Mouse (Mus musculus) left cerebral cortex, postnatal 4 days (tissue): Measurements from ENCODE around the gene Pola2. TPM values are rescaled to one million over a fixed set of nuclear protein-coding genes. Genes with fewer than 3 reads are reported as not detected.

Source experiments
- DNase-seq: peaks from one replicate; pipeline ENCODE4 v3.0.0-alpha.2; 2022
- intact Hi-C: fragments of 180-260 bp; cut with DNase I; formaldehyde crosslinking; loops from one replicate; pipeline ENCODE4 v1.15.1; 2025
- total RNA-seq, 2 experiments: library from RNA; stranded (reverse); gene quantifications; 2 replicates each; pipeline ENCODE4 v1.2.3; 2021

Gene Pola2
- 10 to 100 TPM; 14.3 to 16.4 TPM for total RNA-seq

GRCm38 (mm10) chr19:5963883-5964562 is at the start of gene Pola2:
Gene Pola2, minus strand, starts transcription at chr19:5964202.
- peak; percentile 90 for DNase-seq
- intact Hi-C loops, result loop anchor here (10.0 kb wide), 1 partner anchor 81 kb away; the partner anchor contains the start of gene Syvn1

- intact Hi-C loops, result no loop called here
- DNase-seq, result no peak
These were observed 49.7 kb upstream of the Pola2 start for GRCm38 (mm10) chr19:6013691-6014090.

- intact Hi-C loops, result no loop called here
- no peak for DNase-seq
These were observed 45.1 kb upstream of the Pola2 start for GRCm38 (mm10) chr19:6009137-6009536.

- intact Hi-C loops, result no loop called here
- no peak for DNase-seq
These were observed 43.0 kb upstream of the Pola2 start for GRCm38 (mm10) chr19:6007013-6007412.

- intact Hi-C loops, result no loop called here
- DNase-seq, result no peak
These were observed 41.5 kb upstream of the Pola2 start for GRCm38 (mm10) chr19:6005541-6005940.

GRCm38 (mm10) chr19:5999969-6000368 is 36.0 kb upstream of the Pola2 start:
- intact Hi-C loops, result no loop called here
- no peak for DNase-seq

- intact Hi-C loops, result no loop called here
- DNase-seq, result no peak
These were observed 34.2 kb upstream of the Pola2 start for GRCm38 (mm10) chr19:5998180-5998579.

- intact Hi-C loops, result no loop called here
- DNase-seq, result peak; percentile 55
These were observed 30.7 kb upstream of the Pola2 start for GRCm38 (mm10) chr19:5994711-5995110.

GRCm38 (mm10) chr19:5992012-5992411 is 28.0 kb upstream of the Pola2 start:
- DNase-seq, result no peak
- intact Hi-C loops, result no loop called here

- intact Hi-C loops, result no loop called here
- DNase-seq, result no peak
These were observed 27.5 kb upstream of the Pola2 start for GRCm38 (mm10) chr19:5991467-5991866.

- intact Hi-C loops, result no loop called here
These were observed 26.9 kb upstream of the Pola2 start for GRCm38 (mm10) chr19:5990921-5991320.

GRCm38 (mm10) chr19:5990033-5990432 is 26.0 kb upstream of the Pola2 start:
- intact Hi-C loops, result no loop called here
- no peak for DNase-seq

More at GRCm38 (mm10) chr19:5990921-5991320, 26.9 kb upstream of the Pola2 start:
- DNase-seq, result no peak

- intact Hi-C loops, result no loop called here
- DNase-seq, result no peak
These were observed 25.6 kb upstream of the Pola2 start for GRCm38 (mm10) chr19:5989585-5989984.

GRCm38 (mm10) chr19:5988815-5989452 is 24.9 kb upstream of the Pola2 start:
- intact Hi-C loops, result no loop called here

GRCm38 (mm10) chr19:5988027-5988814 is 24.2 kb upstream of the Pola2 start:
- intact Hi-C loops, result no loop called here
- DNase-seq, result no peak

More at GRCm38 (mm10) chr19:5988815-5989452, 24.9 kb upstream of the Pola2 start:
- peak; percentile 86 for DNase-seq

GRCm38 (mm10) chr19:5986043-5986442 is 22.0 kb upstream of the Pola2 start, which contains the start of gene Slc22a20:
Gene Slc22a20, minus strand, starts transcription at chr19:5986143.
- intact Hi-C loops, result no loop called here
- no peak for DNase-seq

GRCm38 (mm10) chr19:5980477-5980876 is 16.5 kb upstream of the Pola2 start:
- intact Hi-C loops, result no loop called here
- DNase-seq, result no peak

- peak; percentile 55 for DNase-seq
- intact Hi-C loops, result loop anchor here (5.0 kb wide), 1 partner anchor 40 kb away; the partner anchor contains the start of gene Capn1
These were observed 13.7 kb upstream of the Pola2 start for GRCm38 (mm10) chr19:5977717-5978116.

GRCm38 (mm10) chr19:5975676-5976075 is 11.7 kb upstream of the Pola2 start:
- peak; percentile 91 for DNase-seq
- intact Hi-C loops, result loop anchor here (5.0 kb wide), 1 partner anchor 42 kb away; the partner anchor contains the start of gene Capn1

- peak; percentile 51 for DNase-seq
- intact Hi-C loops, result loop anchor here (5.0 kb wide), 1 partner anchor 42 kb away; the partner anchor contains the start of gene Capn1
These were observed 11.1 kb upstream of the Pola2 start for GRCm38 (mm10) chr19:5975112-5975511.

- DNase-seq, result no peak
- intact Hi-C loops, result loop anchor here (10.0 kb wide), 1 partner anchor 77 kb away; the partner anchor contains the start of gene Syvn1
These were observed 3.7 kb upstream of the Pola2 start for GRCm38 (mm10) chr19:5967664-5968063.
